Mouse (Mus musculus) heart, postnatal 25 days (tissue): Measurements from ENCODE around the gene Bcr. TPM values are rescaled to one million over a fixed set of nuclear protein-coding genes. Genes with fewer than 3 reads are reported as not detected.

Source experiments
- DNase-seq: peaks from one replicate; pipeline ENCODE4 v3.0.0; 2022; ENCODE audit warnings: low spot score
- intact Hi-C: fragments of 180-260 bp; cut with DNase I; formaldehyde crosslinking; loops from one replicate; pipeline ENCODE4 v1.15.1; 2025
- total RNA-seq, 2 experiments: library from RNA; stranded (reverse); gene quantifications; 2 replicates each; pipeline ENCODE4 v1.2.3; 2021

Bcr gene
- total RNA-seq, 2 experiments from 2014 or later, result 9.8 TPM

- intact Hi-C loops, result loop anchor here (5.0 kb wide), 1 partner anchor 192 kb away; no protein-coding TSS in a partner anchor
- no peak for DNase-seq
Observed at GRCm38 (mm10) chr10:75055672-75056071, 4.7 kb upstream of the Bcr start.

- no peak for DNase-seq
- intact Hi-C loops, result loop anchor here (5.0 kb wide), 1 partner anchor 191 kb away; no protein-coding TSS in a partner anchor
Observed at GRCm38 (mm10) chr10:75056255-75056654, 4.1 kb upstream of the Bcr start.

DNA sequence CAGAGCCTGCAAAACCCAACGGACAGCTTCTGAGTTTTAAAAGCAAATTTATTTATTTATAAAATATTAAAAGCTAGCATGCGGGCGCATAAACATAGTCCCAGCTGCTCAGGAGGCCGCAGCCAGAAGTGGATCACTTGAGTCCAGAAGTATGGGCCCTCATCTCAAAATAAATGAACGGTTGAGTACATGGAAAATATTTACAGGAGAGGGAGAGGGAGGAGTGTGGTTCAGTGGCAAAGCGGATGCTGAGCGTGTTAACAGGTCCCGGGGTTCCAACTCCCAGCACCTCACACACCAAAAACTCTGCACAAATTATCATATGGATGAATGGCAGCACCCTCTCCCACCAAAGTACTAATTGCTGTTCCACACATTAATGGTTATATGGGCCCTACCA is 2.1 kb upstream of the Bcr start:
- intact Hi-C loops, result loop anchor here (5.0 kb wide), 1 partner anchor 189 kb away; no protein-coding TSS in a partner anchor
- DNase-seq, result no peak

DNA sequence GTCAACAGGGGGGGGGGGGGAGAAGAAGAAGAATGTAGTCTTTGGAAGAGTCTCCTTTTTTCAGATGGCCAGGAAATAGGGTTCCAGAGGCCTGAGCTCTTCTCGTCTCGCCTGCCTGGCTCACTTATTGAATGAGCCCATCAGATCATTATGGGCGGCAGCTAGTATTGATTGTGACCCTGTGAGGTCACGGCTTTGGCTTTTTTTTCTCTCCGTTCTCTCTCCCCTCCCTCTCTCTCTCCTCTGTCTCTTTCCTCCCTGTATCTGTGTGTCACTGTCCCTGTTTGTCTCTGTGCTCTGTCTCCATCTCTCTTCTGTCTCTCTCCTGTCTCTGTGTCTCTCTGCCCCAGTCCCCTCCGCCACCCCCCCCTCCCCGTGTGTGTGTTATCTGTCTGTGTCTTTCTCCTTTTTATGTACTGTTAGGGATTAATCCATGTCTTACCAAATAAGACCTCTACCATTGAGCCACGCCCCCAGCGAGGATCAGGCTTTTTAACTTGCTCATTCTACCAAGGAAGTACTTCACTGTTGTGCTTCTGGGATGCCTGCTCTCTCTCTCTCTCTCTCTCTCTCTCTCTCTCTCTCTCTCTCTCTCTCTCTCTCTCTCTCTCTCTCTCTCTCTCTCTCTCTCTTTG is 1.5 kb upstream of the Bcr start:
- DNase-seq, result no peak
- intact Hi-C loops, result loop anchor here (1.0 to 5.0 kb wide), 2 partner anchors 92 to 188 kb away; no protein-coding TSS in a partner anchor

DNA sequence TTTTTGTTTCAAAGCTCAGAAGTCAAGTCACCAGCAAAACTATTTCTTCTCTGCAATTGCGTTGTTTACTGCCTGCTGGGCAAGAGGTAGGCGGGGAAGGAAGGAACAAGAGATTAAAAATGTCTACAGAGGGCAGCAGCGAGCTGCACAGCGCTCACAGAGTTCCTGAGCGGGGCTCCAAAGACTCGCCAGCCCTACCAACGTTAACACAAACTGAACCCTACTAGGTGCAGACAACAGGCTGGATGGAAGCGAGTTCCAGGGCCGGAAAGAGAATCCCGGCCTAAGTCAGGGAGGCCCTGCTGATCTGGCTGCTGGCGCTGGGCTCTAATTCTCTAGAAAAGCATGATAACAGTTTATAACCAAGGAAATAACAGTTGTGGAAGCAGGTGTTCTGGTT is 996 bp upstream of the Bcr start:
- DNase-seq, result peak; percentile 54
- intact Hi-C loops, result loop anchor here (1.0 to 5.0 kb wide), 2 partner anchors 92 to 188 kb away; no protein-coding TSS in a partner anchor

DNA sequence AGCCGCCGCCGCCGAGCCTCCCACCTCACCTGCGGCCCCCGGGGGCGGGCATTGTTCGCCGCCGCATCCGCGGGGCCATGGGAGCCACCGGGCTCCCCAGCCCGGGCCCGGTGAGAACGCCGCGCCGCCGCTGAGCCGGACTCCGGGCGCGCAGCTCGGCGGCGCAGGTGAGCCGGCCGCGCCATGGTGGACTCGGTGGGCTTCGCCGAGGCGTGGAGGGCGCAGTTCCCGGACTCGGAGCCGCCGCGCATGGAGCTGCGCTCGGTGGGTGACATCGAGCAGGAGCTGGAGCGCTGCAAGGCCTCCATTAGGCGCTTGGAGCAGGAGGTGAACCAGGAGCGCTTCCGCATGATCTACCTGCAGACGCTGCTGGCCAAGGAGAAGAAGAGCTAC is 447 bp downstream of the Bcr start:
- DNase-seq, result no peak
- intact Hi-C loops, result loop anchor here (5.0 kb wide), 1 partner anchor 41 kb away; no protein-coding TSS in a partner anchor

- intact Hi-C loops, result loop anchor here (5.0 kb wide), 1 partner anchor 41 kb away; no protein-coding TSS in a partner anchor
- DNase-seq, result no peak
Observed at GRCm38 (mm10) chr10:75061341-75062188, 1.2 kb downstream of the Bcr start.

- DNase-seq, result no peak
- intact Hi-C loops, result loop anchor here (5.0 kb wide), 1 partner anchor 40 kb away; no protein-coding TSS in a partner anchor
Observed at GRCm38 (mm10) chr10:75062189-75062561, 1.8 kb downstream of the Bcr start.

GRCm38 (mm10) chr10:75062621-75063020 is 2.2 kb downstream of the Bcr start:
- no peak for DNase-seq
- intact Hi-C loops, result loop anchor here (5.0 kb wide), 1 partner anchor 40 kb away; no protein-coding TSS in a partner anchor

- DNase-seq, result no peak
- intact Hi-C loops, result loop anchor here (5.0 kb wide), 1 partner anchor 39 kb away; no protein-coding TSS in a partner anchor
Observed at GRCm38 (mm10) chr10:75063301-75063965, 3.0 kb downstream of the Bcr start.

- no peak for DNase-seq
- intact Hi-C loops, result no loop called here
Observed at GRCm38 (mm10) chr10:75065691-75066090, 5.3 kb downstream of the Bcr start.

- intact Hi-C loops, result no loop called here
- no peak for DNase-seq
Observed at GRCm38 (mm10) chr10:75067446-75067845, 7.1 kb downstream of the Bcr start.

- intact Hi-C loops, result no loop called here
- DNase-seq, result no peak
Observed at GRCm38 (mm10) chr10:75068086-75068485, 7.7 kb downstream of the Bcr start.

DNA sequence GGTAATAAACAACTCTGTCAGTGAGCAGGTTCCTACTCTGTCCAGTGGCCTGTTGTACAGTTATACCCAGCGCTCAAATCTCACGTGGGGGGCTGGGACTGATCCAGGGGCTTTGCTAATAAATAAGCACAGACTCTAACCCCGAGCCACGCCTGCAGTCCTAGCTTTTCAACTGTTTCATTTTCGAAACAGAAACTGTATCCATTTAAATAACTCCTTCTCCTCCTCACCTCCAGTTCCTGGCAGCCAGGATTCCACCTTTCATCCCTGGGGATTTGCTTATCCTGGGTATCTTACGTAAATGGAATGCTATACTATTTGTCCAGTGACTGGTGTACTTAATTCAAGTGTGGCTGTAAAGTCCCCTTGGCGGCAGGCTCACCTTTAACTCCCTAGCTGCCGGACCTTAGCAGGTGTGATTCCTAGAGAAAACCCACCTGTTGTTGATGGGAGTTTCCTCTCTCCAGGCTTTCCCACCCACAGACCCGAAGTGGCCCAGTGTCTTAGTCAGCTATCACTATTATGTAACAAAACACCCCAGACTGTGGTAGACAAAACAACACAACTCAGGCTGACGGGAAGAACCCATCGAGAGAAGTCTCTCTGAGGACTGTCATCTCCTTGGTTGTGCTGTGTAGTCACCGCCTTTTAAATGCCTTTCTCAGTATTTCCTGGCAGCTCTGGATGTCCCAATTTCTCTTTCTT is 8.4 kb downstream of the Bcr start:
- intact Hi-C loops, result no loop called here
- DNase-seq, result no peak

DNA sequence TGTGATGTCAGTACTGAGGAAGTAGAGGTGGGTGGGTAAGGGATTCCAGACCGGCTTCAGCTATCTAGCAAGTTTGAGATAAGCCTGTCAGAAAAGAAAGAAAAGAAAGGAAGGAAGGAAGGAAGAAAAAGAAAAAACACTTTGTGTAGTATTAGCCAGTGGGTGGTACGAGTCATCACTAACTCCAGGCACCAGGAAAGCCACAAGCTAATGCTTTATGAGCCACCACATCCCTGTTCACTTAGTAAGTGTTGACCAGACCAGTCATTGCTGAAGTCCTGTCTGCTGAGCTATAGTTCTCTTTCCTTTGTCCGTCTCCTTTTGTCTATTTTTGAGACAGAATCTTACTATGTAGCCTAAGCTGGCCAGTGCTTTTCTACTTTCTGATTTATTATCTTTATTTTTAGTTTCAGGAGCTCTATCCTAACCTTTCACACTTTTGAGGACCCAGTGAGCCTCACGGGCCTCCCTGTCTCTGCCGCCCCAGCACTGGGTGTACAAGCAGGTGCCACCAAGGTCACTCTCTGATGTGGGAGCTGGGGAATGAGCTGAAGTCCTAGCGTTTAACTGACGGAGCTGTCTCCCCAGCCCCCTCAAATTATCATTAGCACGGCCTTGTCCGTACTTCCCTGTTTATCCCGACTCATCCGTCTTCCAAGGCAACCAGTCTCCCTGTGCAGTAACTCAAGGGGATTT is 10.0 kb downstream of the Bcr start:
- intact Hi-C loops, result no loop called here
- DNase-seq, result no peak

DNA sequence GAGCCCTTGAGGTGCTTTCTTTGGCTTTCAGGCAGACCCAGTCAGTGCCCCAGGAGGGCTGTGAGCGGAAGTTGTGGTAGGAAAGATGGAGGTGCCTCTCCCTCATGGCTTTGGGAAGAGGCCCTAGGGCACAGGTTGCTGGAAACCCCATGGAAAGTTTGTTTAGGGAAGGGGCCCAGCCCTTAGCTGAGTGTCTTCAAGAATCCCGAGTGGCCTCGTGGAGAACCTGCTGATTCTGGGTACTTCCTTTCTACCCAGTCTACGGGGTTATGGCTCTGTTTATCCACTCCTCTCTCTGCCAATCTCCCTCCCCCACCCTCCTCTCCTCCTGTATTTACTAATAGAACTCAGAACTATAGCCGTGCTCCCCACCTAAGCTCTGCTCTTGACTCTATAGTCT is 15.3 kb downstream of the Bcr start:
- no peak for DNase-seq

DNA sequence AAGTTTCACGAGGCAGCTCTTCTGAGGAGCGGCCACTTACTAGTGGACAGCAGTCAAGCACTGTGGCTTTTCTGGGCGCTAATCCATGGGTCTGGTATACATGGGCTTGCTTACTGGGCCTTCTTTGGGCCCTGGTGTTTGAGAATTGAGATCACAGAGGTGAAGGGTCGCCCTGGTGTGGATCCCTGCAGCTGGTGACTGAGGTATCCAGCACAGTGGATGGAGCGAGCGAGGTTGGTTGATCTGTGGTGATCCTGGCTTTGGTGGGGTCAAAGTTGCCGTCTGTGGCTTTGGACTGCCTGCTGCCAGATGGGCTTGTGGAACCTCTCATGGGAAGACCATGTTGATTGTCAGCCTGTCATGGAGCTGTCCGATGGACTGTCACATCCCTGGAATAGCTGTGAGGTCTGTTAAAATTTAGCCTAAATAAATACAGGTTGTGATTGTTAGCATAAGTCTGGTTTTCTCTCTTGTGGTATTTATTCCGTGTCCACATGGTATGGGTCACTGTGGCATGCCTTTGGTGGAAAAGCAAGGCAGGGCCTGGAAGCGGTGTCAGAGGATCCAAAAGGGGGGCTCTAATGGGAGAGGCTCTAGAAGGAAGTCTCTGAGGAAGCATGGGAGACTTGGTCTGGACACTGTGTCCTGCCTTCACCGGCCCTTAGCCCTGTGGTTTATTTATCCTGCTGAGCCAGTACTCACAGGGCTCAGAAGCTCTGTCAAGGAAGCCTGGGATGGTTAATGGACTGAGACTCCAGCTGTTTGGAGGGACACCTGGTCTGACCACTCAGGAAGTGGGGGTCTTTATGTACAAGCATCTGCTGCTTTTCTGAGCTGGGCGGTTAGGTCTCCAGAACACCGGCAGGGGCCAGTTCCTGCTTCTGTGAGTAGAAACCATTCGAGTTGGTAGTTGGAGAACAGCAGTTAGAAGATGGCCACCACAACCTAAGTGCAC is 18.1 kb downstream of the Bcr start:
- no peak for DNase-seq
- intact Hi-C loops, result no loop called here

More for the DNA sequence above, 15.3 kb downstream of the Bcr start:
- intact Hi-C loops, result no loop called here

DNA sequence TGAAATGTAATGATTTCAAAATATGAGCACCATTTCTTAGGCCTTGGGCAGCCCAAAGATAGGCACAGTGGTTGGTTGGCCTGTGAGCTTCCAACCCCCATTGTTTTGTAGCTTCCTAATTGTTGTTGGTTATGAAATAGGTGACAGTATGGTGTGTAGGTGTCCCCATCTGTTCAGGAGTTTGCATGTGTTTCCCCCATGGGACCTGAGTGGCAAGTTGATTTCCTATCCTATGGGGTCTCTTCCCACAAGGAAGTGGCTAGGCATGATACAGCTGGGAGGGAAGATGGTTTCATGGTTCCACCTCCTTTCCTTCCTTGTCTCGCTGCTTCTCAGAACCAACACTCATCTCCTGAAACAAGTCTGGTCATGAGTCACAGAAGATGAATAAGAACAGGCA is 24.9 kb downstream of the Bcr start:
- no peak for DNase-seq
- intact Hi-C loops, result no loop called here
